9 mouse cellular contexts compared by ENCODE assay signal in the genomic region with DNA sequence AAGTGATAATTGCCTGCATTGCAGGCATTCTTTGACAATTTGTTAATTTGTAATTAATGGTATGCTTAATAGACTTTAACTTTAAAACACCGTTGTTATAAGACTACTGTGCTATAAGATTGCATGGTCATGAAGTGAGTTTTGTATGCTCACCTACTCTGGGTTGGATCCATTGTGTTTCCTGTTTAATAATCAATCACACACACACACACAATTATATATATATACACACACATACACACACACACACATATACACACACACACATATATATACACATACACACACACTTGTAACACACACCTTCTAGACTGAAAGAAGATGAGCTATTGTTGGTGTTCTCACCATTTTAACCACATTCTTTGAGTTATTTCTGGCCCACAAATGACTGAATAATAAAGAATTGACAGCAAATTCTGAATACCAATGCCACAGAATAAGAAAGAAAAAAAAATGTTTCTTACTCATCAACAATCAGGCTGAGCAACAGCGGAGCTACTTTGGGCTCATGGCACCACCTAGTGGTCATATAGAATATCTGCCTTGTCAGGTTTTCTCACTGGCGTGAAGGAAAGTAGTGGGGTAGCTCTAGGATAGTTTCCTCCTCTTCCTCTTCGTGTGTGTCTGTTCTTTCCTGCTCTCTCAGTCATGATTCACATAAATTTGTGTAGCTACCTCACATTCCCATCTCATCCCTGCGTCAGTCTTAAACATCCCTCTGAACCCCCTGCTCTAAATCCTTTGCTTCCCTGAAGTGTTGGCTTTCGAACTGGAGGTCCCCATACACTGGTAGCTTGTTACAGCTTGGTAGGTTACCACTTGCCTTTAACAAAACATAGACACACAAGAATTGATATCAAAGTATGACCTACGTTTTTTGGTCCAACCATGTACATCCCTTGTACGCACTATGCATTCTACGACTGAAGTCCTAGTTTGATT. TPM values are rescaled to one million over a fixed set of nuclear protein-coding genes. Genes with fewer than 3 reads are reported as not detected.
DNase-seq lines count a peak whose midpoint lies in the region; ATAC-seq and TF ChIP-seq lines count a peak whose summit lies in the region.
"Had no signal": no experiment of that assay in that cellular context is flagged by ENCODE, and none has a peak within 500 bp of the region (broad histone marks: within the 10 kb centered on the region; RNA-seq: fewer than 3 reads in every experiment).

No protein-coding gene starts in this region.

- 0 out of 2 replicates have a peak, but pooled peaks have one; percentile 65 for ATAC-seq in forebrain, embryonic 11.5 days (replicated peaks; ENCODE audit: low FRiP score)
- no peak; the same call in 1 of the 2 replicates for ATAC-seq in midbrain, embryonic 14.5 days (ENCODE audit: low FRiP score, low TSS enrichment)

- H3K27me3 ChIP-seq in C2C12 (ENCODE audit: control insufficient read depth, insufficient read depth, insufficient read length), result peaks cover 5% of the 10 kb centered on the region
- H3K27me3 ChIP-seq in forebrain, embryonic 11.5 days (ENCODE audit: control insufficient read depth, insufficient read depth, low read length), result no peaks in the 10 kb centered on the region
- no peaks in the 10 kb centered on the region for H3K27me3 ChIP-seq in midbrain, embryonic 14.5 days (ENCODE audit: control insufficient read depth, insufficient read depth, low read length)
- H3K27me3 ChIP-seq: lung, embryonic 15.5 days had no signal

- no peaks in the 10 kb centered on the region for H3K79me2 ChIP-seq in C2C12 (ENCODE audit: control insufficient read depth, insufficient read depth)

- no peak overlapping the region for H3K4me2 ChIP-seq in forebrain, embryonic 11.5 days (ENCODE audit: low read depth, low read length, severe bottlenecking)
- H3K4me2 ChIP-seq in midbrain, embryonic 14.5 days (ENCODE audit: low read length), result no peak overlapping the region
- H3K4me2 ChIP-seq: lung, embryonic 15.5 days had no signal

- no peaks in the 10 kb centered on the region for H3K9me3 ChIP-seq in forebrain, embryonic 11.5 days (ENCODE audit: control insufficient read depth, low read length)
- no peaks in the 10 kb centered on the region for H3K9me3 ChIP-seq in midbrain, embryonic 14.5 days (ENCODE audit: control insufficient read depth, low read length)
- H3K9me3 ChIP-seq: lung, embryonic 15.5 days had no signal

- 54% methylated on average over 9 of the region's 9 CpGs for WGBS in forebrain, embryonic 11.5 days
- 51% methylated on average over 9 of the region's 9 CpGs for WGBS in midbrain, embryonic 14.5 days

- TF ChIP-seq CTCF in C2C12 (IDR thresholded peaks at IDR 0.05; ENCODE audit: control insufficient read depth, insufficient read depth, insufficient read length), result peak; percentile 14

- H3K9ac ChIP-seq in forebrain, embryonic 11.5 days (ENCODE audit: low read length), result no peak overlapping the region
- H3K9ac ChIP-seq in midbrain, embryonic 14.5 days (replicated peaks; ENCODE audit: low read length), result no peak overlapping the region
- H3K9ac ChIP-seq: lung, embryonic 15.5 days had no signal

- intact Hi-C loops in heart, postnatal 36 days (cut with DNase I), result loop anchor here (1.0 to 5.0 kb wide), 3 partner anchors 421 to 532 kb away; no protein-coding TSS in a partner anchor
- intact Hi-C loops in heart, postnatal 25 days (cut with DNase I), result loop anchor here (2.0 kb wide), 2 partner anchors 421 to 533 kb away; no protein-coding TSS in a partner anchor

- no peaks in the 10 kb centered on the region for H3K79me3 ChIP-seq in C2C12 (ENCODE audit: low read depth)

- DNase-seq in heart, postnatal 36 days, result peak; percentile 2 to 8
- no peak for DNase-seq in heart, postnatal 25 days (ENCODE audit: low spot score)
- peak; percentile 61 for DNase-seq in ZHBTc4 (ENCODE audit: low read depth, low spot score)
- DNase-seq in forebrain, embryonic 11.5 days (ENCODE audit: low spot score), result peak; percentile 64
- DNase-seq in kidney, postnatal 36 days, result peak; percentile 42 to 50
- DNase-seq in midbrain, embryonic 14.5 days, result peak; percentile 93
- no peak for DNase-seq in natural killer cell, adult 2 months (ENCODE audit: low spot score in 2 of 2)

- no peak overlapping the region for H3ac ChIP-seq in C2C12 (ENCODE audit: control insufficient read depth, insufficient read length, low read depth)

- H3K4me3 ChIP-seq in C2C12 (ENCODE audit: insufficient read depth, poor library complexity, severe bottlenecking), result no peak overlapping the region
- H3K4me3 ChIP-seq in forebrain, embryonic 11.5 days (ENCODE audit: low read depth, low read length), result no peak overlapping the region
- no peak overlapping the region for H3K4me3 ChIP-seq in midbrain, embryonic 14.5 days (replicated peaks; ENCODE audit: low read depth, low read length)
- H3K4me3 ChIP-seq: lung, embryonic 15.5 days had no signal

- no peaks in the 10 kb centered on the region for H3K4me1 ChIP-seq in forebrain, embryonic 11.5 days (replicated peaks; ENCODE audit: control insufficient read depth, insufficient read depth, low read length)
- H3K4me1 ChIP-seq in midbrain, embryonic 14.5 days (ENCODE audit: control insufficient read depth, insufficient read depth, low read length), result no peaks in the 10 kb centered on the region; the same call in 1 of the 2 replicates
- H3K4me1 ChIP-seq: lung, embryonic 15.5 days had no signal

- no peak overlapping the region for H3K27ac ChIP-seq in forebrain, embryonic 11.5 days (ENCODE audit: low read depth, low read length)
- H3K27ac ChIP-seq in midbrain, embryonic 14.5 days (replicated peaks; ENCODE audit: low read depth, low read length), result no peak overlapping the region
- H3K27ac ChIP-seq: lung, embryonic 15.5 days had no signal

- no peaks in the 10 kb centered on the region for H3K36me3 ChIP-seq in C2C12 (ENCODE audit: control insufficient read depth, insufficient read depth)
- no peaks in the 10 kb centered on the region for H3K36me3 ChIP-seq in forebrain, embryonic 11.5 days (ENCODE audit: control insufficient read depth, insufficient read depth, low read length)
- no peaks in the 10 kb centered on the region for H3K36me3 ChIP-seq in midbrain, embryonic 14.5 days (ENCODE audit: control insufficient read depth, insufficient read depth, low read length)
- H3K36me3 ChIP-seq: lung, embryonic 15.5 days had no signal

TF ChIP-seq in C2C12, 6 proteins besides CTCF, POLR2A, EP300 and RAD21:
- TF ChIP-seq CEBPB (IDR thresholded peaks at IDR 0.05; ENCODE audit: low read depth) (no peak), USF1 (IDR thresholded peaks at IDR 0.05; ENCODE audit: low read depth) (no peak), MYOD1 (IDR thresholded peaks at IDR 0.05; ENCODE audit: control insufficient read depth, insufficient read length, low read depth) (no peak), MAX (IDR thresholded peaks at IDR 0.05) (no peak), FOSL1 (IDR thresholded peaks at IDR 0.05; ENCODE audit: insufficient read depth, low read length, poor library complexity, severe bottlenecking) (no peak), MYOG (IDR thresholded peaks at IDR 0.05; ENCODE audit: control insufficient read depth, extremely low read depth, insufficient read length) (no peak)

RNA-seq across cellular contexts. Expression of gene Schip1, which starts 18.9 kb away (rescaled TPM):
- 100 to 1,000 TPM; 178 to 194 TPM for total RNA-seq in heart, postnatal 36 days (2021)
- 100 to 1,000 TPM; 200 to 207 TPM for total RNA-seq in heart, postnatal 25 days (2021)
- polyA plus RNA-seq in C2C12 (2012; fragmentation: generic; extraction: Trizol), result 28.6 TPM
- polyA plus RNA-seq in forebrain, embryonic 11.5 days (2014; fragmentation: Nextera tagmentation; extraction: Ambion mirVana), result 72.6 and 76.9 TPM in 2 replicates
- 152 and 154 TPM in 2 replicates for polyA plus RNA-seq in midbrain, embryonic 14.5 days (2014; fragmentation: Nextera tagmentation; extraction: Ambion mirVana)

Comparison
In these comparisons a context has a peak if more than half of its experiments do, and no peak if none do; other contexts are left out.
1. DNase-seq: peak in heart, postnatal 36 days (2 of 2), ZHBTc4 (single experiment), forebrain, embryonic 11.5 days (single experiment), kidney, postnatal 36 days (2 of 2) and midbrain, embryonic 14.5 days (single experiment); none in heart, postnatal 25 days (single experiment) and natural killer cell, adult 2 months (0 of 2).